Mouse (Mus musculus) c-Kit-positive CD71-negative TER-119-negative erythroid progenitor cells, embryonic 14.5 days (primary cell): ENCODE measurements at regions not wholly inside any gene's neighbourhood (a gene's known extent, or its start where the extent isn't known, plus 50 kb on each side); places are given as distances from the start of the nearest gene placed in this dataset.
A peak's percentile ranks its signal among the peaks of the same experiment; 100 is the strongest.
"Not testable (repeated sequence)": the region's sequence is repeated elsewhere in the genome, so short reads cannot be mapped to it uniquely, and the experiment has no call there.

Source experiments
- DNase-seq: peaks from one replicate; pipeline ENCODE4 v3.0.0-alpha.2; 2013; ENCODE audit warnings: low read depth

DNA sequence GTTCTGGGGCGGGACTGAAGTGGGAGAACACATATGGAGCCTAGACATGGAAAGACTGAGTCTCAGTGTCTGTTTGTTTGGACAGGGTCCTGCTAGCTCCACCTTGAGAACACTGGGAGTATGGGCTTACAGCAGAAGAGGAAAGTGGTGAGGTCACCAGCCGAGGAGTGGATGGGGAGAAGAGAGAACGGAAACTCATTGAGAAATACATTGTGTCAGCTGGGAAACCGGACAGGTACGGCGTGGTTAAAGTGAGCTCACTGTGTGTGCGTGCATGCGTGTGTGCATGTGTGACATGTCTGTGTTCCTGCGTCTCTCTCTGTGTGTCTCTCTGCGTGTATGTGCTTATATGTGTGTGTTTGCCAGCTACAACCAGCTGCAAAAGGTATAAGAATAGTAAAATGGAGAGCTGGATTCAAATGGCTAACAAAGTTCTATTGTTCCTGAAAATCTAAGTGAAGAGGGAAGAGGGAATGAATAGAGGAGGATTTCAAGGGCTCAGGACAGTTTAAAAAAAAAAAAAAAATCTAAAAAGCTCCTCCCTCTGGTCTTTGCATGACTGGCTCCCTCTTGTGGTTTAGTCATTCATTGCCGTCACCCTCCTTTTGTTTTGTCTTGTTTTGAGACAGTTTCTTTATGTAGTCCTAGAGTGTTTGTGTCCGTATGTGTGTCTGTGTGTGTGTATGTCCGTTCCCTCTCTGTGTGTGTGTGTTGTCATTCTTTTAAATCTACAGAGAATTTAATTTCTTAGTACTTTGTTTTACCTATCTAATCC, 52.0 kb upstream of the Ak4 start:
- DNase-seq: peak; percentile 63

- no peak for DNase-seq
Measured at GRCm38 (mm10) chr4:101365299-101365698, 53.8 kb upstream of the Ak4 start.

GRCm38 (mm10) chr4:101364716-101365115, 54.4 kb upstream of the Ak4 start:
- DNase-seq: no peak

GRCm38 (mm10) chr4:101363231-101363630, 55.8 kb upstream of the Ak4 start:
- not testable (repeated sequence) for DNase-seq

GRCm38 (mm10) chr4:101361779-101362178, 57.3 kb upstream of the Ak4 start:
- DNase-seq: no peak

- DNase-seq: no peak
Measured at GRCm38 (mm10) chr4:101360296-101360695, 58.8 kb upstream of the Ak4 start.

- DNase-seq: no peak
Measured at GRCm38 (mm10) chr4:101359119-101359518, 60.0 kb upstream of the Ak4 start.

- no peak for DNase-seq
Measured at GRCm38 (mm10) chr4:101358525-101358924, 60.6 kb upstream of the Ak4 start.

- no peak for DNase-seq
Measured at GRCm38 (mm10) chr4:101357923-101358322, 61.2 kb upstream of the Ak4 start.

GRCm38 (mm10) chr4:101356954-101357891, 61.9 kb upstream of the Ak4 start:
- peak; percentile 35 for DNase-seq

DNA sequence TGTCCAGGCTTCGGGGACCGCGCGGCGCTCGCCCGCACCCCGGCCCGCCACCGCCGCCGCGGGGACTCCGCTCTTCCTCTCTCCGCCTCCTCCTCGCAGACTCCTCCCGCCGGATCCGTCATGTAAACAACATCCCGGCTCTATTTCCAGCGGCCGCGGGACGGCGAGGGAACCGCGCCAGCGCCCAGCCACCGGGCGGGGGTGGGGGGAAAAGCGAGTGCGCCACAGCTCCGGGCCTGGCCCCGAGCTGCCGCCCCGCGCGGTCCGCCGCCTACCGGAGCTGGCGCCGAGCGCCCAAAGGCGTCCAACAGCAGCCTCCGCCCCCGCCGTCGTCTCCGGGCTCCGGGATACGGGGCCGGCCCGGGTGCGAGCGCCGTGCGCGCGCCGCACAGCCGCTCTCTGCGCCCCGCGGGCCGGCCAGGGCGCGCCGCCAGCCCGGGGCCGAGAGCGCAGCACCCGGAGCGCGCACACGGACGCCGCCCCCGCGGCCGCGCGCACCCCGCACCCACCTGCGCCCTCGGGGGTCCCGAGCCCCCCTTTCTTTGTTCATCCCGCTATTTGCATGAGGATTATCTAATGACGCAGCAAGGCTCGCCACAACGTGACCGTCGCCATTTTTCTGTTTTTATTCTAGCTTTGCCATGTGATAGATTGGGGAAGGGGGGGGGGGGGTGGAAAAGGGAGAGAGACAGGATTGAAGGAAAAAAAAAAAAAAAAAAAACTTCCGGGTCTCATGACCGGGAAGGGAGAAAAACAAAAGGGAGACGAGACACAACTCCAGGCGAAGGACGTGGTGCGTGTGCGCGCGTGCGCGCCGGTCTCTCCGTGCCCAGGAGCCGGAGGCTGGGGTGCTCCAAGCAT, 62.8 kb upstream of the Ak4 start:
- DNase-seq: no peak

DNA sequence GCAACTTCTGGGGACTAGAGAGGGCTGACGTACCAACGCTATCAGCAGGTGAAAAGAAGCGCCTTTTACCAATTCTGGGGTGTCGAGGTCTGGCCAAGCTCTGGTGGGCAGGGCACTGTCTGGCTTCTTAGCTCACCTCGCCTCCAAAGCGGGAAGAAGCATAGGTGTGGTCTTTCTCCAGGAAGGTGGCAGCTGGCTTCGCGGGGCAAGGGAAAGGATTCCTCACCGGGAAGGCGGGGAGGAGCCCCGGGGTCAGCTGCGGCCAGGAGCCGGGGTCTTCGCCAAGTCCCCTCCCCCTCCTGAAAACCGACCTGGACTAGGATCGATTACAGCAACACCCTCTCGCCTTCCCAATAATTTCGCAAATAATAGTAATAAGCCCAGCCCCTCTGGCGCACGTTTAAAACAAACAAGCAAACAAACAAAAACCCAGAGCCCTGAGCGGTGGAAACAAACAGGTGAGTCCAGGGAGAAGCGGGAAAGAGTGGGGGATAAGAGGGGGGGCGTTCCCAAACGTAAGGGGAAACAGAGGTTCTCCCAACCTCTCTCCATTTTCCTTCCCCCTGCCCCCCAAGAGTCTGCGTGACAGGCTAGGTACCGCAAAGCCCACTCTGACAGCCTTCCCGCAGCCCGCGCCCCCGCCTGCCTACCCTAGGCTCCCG, 63.5 kb upstream of the Ak4 start:
- DNase-seq: no peak

DNA sequence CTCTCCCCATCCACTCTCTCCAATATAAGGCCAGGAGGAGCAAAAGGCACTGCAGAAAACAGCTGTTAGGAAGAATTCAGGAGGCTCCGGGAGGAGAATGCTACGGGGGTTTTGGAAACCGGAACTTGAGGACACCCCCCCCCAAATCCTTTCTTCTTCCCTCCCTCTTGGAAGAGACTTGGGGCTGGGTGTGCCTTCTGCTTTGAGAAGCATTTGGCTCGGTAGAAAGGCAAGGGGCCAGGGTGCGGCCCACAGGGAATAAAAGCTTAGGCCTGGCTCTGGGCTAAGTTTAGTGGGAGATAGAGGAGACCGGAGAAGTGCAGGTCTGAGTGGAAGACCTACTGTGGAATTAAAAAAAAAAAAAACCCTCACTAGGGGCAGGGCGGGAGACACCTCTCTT, 64.1 kb upstream of the Ak4 start:
- DNase-seq: no peak

DNA sequence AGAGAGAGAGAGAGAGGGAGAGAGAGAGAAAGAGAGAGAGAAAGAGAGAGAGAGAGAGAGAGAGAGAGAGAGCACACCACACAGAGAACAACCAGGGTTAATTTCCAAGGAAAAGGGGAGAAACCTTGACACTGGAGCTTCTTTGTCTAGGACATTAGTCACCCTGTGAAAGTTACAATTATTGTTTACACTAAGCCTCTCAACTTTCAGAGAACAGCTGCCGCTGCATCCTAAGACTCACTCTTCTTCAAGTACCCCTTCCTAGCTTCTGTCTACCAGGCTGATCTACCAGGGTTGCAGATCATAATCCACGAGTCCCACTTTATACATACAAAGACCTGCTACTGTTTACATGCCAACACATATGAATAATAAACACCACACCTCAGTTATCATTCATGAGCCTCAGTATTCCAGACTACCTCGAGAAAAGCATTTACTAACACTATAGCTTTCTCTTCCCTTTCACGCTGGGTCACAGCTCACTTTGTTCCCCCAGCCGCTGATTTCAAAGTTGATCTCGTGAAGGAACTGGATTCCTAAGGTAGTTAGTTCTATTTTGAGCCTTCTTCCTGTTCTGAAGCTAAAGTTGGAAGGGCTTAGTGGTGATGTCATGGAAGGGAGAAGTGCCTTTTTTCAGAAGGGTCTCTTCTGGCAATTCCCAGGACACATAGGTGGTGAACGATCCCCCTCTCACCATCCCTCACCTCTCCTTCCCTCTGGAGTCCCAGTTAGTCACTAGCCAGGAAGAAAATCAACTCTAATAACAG, 64.8 kb upstream of the Ak4 start:
- no peak for DNase-seq

- no peak for DNase-seq
Measured at GRCm38 (mm10) chr4:101352178-101352577, 66.9 kb upstream of the Ak4 start.

- no peak for DNase-seq
Measured at GRCm38 (mm10) chr4:101351716-101352115, 67.4 kb upstream of the Ak4 start.

DNA sequence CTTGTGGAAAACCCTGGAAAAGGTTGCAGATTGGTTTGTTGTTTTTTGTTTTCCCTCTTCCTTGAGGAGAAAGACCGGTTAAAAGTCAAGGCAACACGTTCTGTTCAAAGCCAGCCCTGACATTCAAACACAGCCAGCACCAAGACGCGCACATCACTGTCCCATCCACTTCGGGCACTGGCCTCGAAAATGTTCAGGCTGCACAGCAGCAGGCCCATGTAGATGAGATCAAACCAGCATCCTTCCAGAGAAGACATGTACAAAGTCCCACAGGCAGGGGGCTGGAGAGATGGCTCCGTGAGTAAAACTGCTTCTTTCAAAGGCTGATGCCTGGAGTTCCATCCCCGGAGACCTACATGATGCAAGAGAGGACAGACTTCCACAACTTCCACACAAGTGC, 68.4 kb upstream of the Ak4 start:
- no peak for DNase-seq

DNA sequence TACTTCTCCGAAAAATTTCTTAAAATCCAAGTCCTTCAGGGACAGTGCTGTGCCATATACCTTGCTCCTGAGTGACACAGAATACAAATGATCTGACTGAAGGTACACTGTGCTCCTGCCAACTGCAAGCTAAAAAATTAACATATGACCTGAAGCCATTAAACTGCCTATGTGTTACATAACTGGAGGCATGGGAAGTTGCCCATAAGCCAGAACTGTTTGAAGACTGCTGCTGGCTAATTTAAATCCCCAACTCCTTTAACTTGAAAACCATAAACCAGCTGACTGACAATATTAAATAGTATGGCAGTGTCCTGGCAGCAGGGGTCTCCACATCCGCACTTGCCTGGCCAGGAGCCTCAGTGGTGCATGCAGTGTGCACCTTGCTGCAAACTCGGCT, 68.9 kb upstream of the Ak4 start:
- no peak for DNase-seq

DNA sequence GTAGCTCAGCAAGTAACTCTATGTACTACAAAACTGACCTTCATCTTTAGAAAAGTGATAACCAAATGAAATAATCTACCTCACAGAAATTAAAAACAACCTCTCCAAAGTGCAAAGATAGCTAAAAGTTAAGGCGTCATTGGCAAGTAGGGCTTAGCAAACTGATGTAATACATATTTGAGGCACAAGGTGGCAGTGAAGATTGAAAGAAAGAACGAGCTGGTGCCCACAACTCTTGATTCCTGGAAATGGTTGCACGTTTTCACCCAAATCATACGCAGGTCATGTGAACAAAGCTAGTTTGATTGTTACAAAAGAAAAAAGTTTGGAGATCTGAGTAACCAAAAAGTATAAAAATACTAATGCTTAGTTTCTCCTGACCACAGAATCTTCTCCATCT, 69.7 kb upstream of the Ak4 start:
- DNase-seq: peak; percentile 71

- no peak for DNase-seq
Measured at GRCm38 (mm10) chr4:101347309-101347708, 71.8 kb upstream of the Ak4 start.
